Mouse (Mus musculus): ENCODE data around the gene Mlph. TPM values are rescaled to one million over a fixed set of nuclear protein-coding genes. Genes with fewer than 3 reads are reported as not detected.

Gene Mlph
- polyA plus RNA-seq, 1 experiment, result 0.28 TPM

- H3K36me3 ChIP-seq (ENCODE audit: control insufficient read depth, insufficient read depth, low read length, poor library complexity, severe bottlenecking), result no peaks in the 10 kb centered on the region
- no peak overlapping the region for H3K27ac ChIP-seq (ENCODE audit: insufficient read depth, low read length)
- no peaks in the 10 kb centered on the region for H3K4me1 ChIP-seq (ENCODE audit: control insufficient read depth, insufficient read depth, low read length)
- TF ChIP-seq CTCF (IDR thresholded peaks at IDR 0.05; ENCODE audit: low read depth, low read length) (no peak), EP300 (IDR thresholded peaks at IDR 0.05; ENCODE audit: insufficient read depth, low read depth, low read length) (no peak), POLR2A (IDR thresholded peaks at IDR 0.05; ENCODE audit: insufficient read depth, low read length) (no peak)
- no peaks in the 10 kb centered on the region for H3K27me3 ChIP-seq (ENCODE audit: control insufficient read depth, insufficient read depth, low read length, poor library complexity, severe bottlenecking)
- no peak overlapping the region for H3K9ac ChIP-seq (ENCODE audit: low read depth, poor library complexity, severe bottlenecking)
- no peak overlapping the region for H3K4me3 ChIP-seq (ENCODE audit: low read depth, low read length)
- H3K9me3 ChIP-seq (replicated peaks; ENCODE audit: control insufficient read depth, insufficient read depth, low read length, poor library complexity, severe bottlenecking), result no peaks in the 10 kb centered on the region
These were observed 10.9 kb upstream of the Mlph start for GRCm38 (mm10) chr1:90903971-90904458.

- H3K4me3 ChIP-seq (ENCODE audit: low read depth, low read length), result no peak overlapping the region
- no peak overlapping the region for H3K27ac ChIP-seq (ENCODE audit: insufficient read depth, low read length)
- H3K4me1 ChIP-seq (ENCODE audit: control insufficient read depth, insufficient read depth, low read length), result no peaks in the 10 kb centered on the region
- H3K9ac ChIP-seq (ENCODE audit: low read depth, poor library complexity, severe bottlenecking), result no peak overlapping the region
- TF ChIP-seq EP300 (IDR thresholded peaks at IDR 0.05; ENCODE audit: insufficient read depth, low read depth, low read length), result no peak
- TF ChIP-seq POLR2A (IDR thresholded peaks at IDR 0.05; ENCODE audit: insufficient read depth, low read length), result no peak
- TF ChIP-seq CTCF (IDR thresholded peaks at IDR 0.05; ENCODE audit: low read depth, low read length), result no peak
- H3K9me3 ChIP-seq (replicated peaks; ENCODE audit: control insufficient read depth, insufficient read depth, low read length, poor library complexity, severe bottlenecking), result no peaks in the 10 kb centered on the region
- no peaks in the 10 kb centered on the region for H3K27me3 ChIP-seq (ENCODE audit: control insufficient read depth, insufficient read depth, low read length, poor library complexity, severe bottlenecking)
- H3K36me3 ChIP-seq (ENCODE audit: control insufficient read depth, insufficient read depth, low read length, poor library complexity, severe bottlenecking), result no peaks in the 10 kb centered on the region
These were observed 10.0 kb upstream of the Mlph start for GRCm38 (mm10) chr1:90904729-90905404.

- peak; percentile 88 for TF ChIP-seq CTCF (IDR thresholded peaks at IDR 0.05; ENCODE audit: low read depth, low read length)
- no peak for TF ChIP-seq POLR2A (IDR thresholded peaks at IDR 0.05; ENCODE audit: insufficient read depth, low read length)
- no peak overlapping the region for H3K9ac ChIP-seq (ENCODE audit: low read depth, poor library complexity, severe bottlenecking)
- no peak overlapping the region for H3K4me3 ChIP-seq (ENCODE audit: low read depth, low read length)
- H3K27ac ChIP-seq (ENCODE audit: insufficient read depth, low read length), result no peak overlapping the region
- no peaks in the 10 kb centered on the region for H3K9me3 ChIP-seq (replicated peaks; ENCODE audit: control insufficient read depth, insufficient read depth, low read length, poor library complexity, severe bottlenecking)
- H3K4me1 ChIP-seq (ENCODE audit: control insufficient read depth, insufficient read depth, low read length), result no peaks in the 10 kb centered on the region
- no peaks in the 10 kb centered on the region for H3K36me3 ChIP-seq (ENCODE audit: control insufficient read depth, insufficient read depth, low read length, poor library complexity, severe bottlenecking)
- H3K27me3 ChIP-seq (ENCODE audit: control insufficient read depth, insufficient read depth, low read length, poor library complexity, severe bottlenecking), result no peaks in the 10 kb centered on the region
These were observed 8.5 kb upstream of the Mlph start for GRCm38 (mm10) chr1:90906357-90906756.

GRCm38 (mm10) chr1:90909161-90909560, 5.7 kb upstream of the Mlph start:
- Histone ChIP-seq H3K9ac (ENCODE audit: low read depth, poor library complexity, severe bottlenecking) (no peak overlapping the region), H3K4me1 (ENCODE audit: control insufficient read depth, insufficient read depth, low read length) (no peaks in the 10 kb centered on the region), H3K4me3 (ENCODE audit: low read depth, low read length) (no peak overlapping the region), H3K9me3 (replicated peaks; ENCODE audit: control insufficient read depth, insufficient read depth, low read length, poor library complexity, severe bottlenecking) (no peaks in the 10 kb centered on the region), H3K36me3 (ENCODE audit: control insufficient read depth, insufficient read depth, low read length, poor library complexity, severe bottlenecking) (no peaks in the 10 kb centered on the region), H3K27me3 (ENCODE audit: control insufficient read depth, insufficient read depth, low read length, poor library complexity, severe bottlenecking) (no peaks in the 10 kb centered on the region), H3K27ac (ENCODE audit: insufficient read depth, low read length) (no peak overlapping the region)
- TF ChIP-seq EP300 (IDR thresholded peaks at IDR 0.05; ENCODE audit: insufficient read depth, low read depth, low read length) (no peak), CTCF (IDR thresholded peaks at IDR 0.05; ENCODE audit: low read depth, low read length) (no peak), POLR2A (IDR thresholded peaks at IDR 0.05; ENCODE audit: insufficient read depth, low read length) (no peak)

DNA sequence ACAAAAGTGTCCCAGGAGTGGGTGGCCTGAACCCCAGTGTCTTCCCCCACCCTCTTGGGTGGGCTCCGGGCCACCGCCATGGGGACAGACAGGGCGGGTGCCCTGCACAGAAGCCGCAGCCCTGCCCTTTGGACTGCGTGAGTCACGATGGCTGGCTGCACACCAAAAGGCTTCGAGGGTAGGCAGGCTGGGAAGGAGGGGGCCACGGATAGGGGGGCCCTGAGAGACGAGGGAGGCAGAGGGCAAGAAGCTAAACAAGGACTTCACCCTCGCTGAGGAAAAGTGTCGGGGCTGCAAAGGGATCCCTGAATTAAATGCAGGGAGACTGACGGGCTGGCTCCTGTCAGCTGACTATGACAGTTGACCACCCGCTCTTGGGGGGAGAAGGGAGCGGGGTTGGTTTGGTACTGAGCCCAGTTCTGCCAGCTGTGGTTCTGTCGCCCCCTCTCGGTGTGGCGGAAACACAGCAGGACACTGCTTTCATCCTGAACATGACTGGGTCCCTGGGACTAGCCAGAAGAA, 5.2 kb upstream of the Mlph start:
- TF ChIP-seq CTCF (IDR thresholded peaks at IDR 0.05; ENCODE audit: low read depth, low read length) (peak; percentile 43), EP300 (IDR thresholded peaks at IDR 0.05; ENCODE audit: insufficient read depth, low read depth, low read length) (no peak)
- Histone ChIP-seq H3K4me3 (ENCODE audit: low read depth, low read length) (peak overlapping the region; percentile 27; the same call in 1 of the 2 replicates), H3K9ac (ENCODE audit: low read depth, poor library complexity, severe bottlenecking) (no peak overlapping the region), H3K36me3 (ENCODE audit: control insufficient read depth, insufficient read depth, low read length, poor library complexity, severe bottlenecking) (no peaks in the 10 kb centered on the region), H3K27me3 (ENCODE audit: control insufficient read depth, insufficient read depth, low read length, poor library complexity, severe bottlenecking) (no peaks in the 10 kb centered on the region), H3K4me1 (ENCODE audit: control insufficient read depth, insufficient read depth, low read length) (no peaks in the 10 kb centered on the region), H3K9me3 (replicated peaks; ENCODE audit: control insufficient read depth, insufficient read depth, low read length, poor library complexity, severe bottlenecking) (no peaks in the 10 kb centered on the region), H3K27ac (ENCODE audit: insufficient read depth, low read length) (no peak overlapping the region)

DNA sequence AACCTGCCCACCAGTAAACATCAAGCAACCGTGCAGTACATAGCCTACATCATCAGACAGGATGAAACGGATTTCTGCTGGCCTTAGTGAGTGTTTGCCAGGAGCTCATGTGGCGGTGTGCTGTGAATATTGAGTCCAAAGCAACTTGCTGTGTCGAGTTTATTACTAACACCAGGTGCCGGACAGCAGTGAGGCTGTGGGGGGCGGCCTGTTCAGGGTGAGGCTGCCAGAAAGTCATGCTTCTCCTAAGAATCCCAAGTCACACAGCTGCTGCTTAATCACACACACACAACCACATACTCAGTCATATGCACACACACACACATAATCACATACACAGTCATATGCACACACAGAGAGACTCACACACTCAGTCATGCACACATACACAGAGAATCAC, 1.7 kb upstream of the Mlph start:
- TF ChIP-seq POLR2A (IDR thresholded peaks at IDR 0.05; ENCODE audit: insufficient read depth, low read length) (no peak), EP300 (IDR thresholded peaks at IDR 0.05; ENCODE audit: insufficient read depth, low read depth, low read length) (no peak), CTCF (IDR thresholded peaks at IDR 0.05; ENCODE audit: low read depth, low read length) (no peak)
- H3K9ac ChIP-seq (ENCODE audit: low read depth, poor library complexity, severe bottlenecking), result no peak overlapping the region
- no peaks in the 10 kb centered on the region for H3K36me3 ChIP-seq (ENCODE audit: control insufficient read depth, insufficient read depth, low read length, poor library complexity, severe bottlenecking)
- H3K27me3 ChIP-seq (ENCODE audit: control insufficient read depth, insufficient read depth, low read length, poor library complexity, severe bottlenecking), result no peaks in the 10 kb centered on the region
- H3K27ac ChIP-seq (ENCODE audit: insufficient read depth, low read length), result no peak overlapping the region
- H3K9me3 ChIP-seq (replicated peaks; ENCODE audit: control insufficient read depth, insufficient read depth, low read length, poor library complexity, severe bottlenecking), result no peaks in the 10 kb centered on the region
- no peak overlapping the region for H3K4me3 ChIP-seq (ENCODE audit: low read depth, low read length)
- no peaks in the 10 kb centered on the region for H3K4me1 ChIP-seq (ENCODE audit: control insufficient read depth, insufficient read depth, low read length)
